Mouse (Mus musculus) brain, embryonic 14.5 days (tissue): ENCODE measurements at regions not wholly inside any gene's neighbourhood (a gene's known extent, or its start where the extent isn't known, plus 50 kb on each side); places are given as distances from the start of the nearest gene placed in this dataset.

Source experiments
- CTCF ChIP-seq: fragments of 200-500 bp; IDR thresholded peaks from 2 replicates; pipeline ENCODE4 v1.5.1; 2012; ENCODE audit warnings: inconsistent platforms, mild to moderate bottlenecking, moderate library complexity, borderline replicate concordance; ENCODE audit not compliant: insufficient read depth, insufficient read length; ENCODE audit errors: extremely low read depth
- POLR2A ChIP-seq: fragments of 200-500 bp; IDR thresholded peaks from 2 replicates; pipeline ENCODE4 v1.6.1; 2012; ENCODE audit warnings: mild to moderate bottlenecking, inconsistent platforms, borderline replicate concordance; ENCODE audit not compliant: poor library complexity, insufficient read depth, insufficient read length, severe bottlenecking; ENCODE audit errors: extremely low read depth

DNA sequence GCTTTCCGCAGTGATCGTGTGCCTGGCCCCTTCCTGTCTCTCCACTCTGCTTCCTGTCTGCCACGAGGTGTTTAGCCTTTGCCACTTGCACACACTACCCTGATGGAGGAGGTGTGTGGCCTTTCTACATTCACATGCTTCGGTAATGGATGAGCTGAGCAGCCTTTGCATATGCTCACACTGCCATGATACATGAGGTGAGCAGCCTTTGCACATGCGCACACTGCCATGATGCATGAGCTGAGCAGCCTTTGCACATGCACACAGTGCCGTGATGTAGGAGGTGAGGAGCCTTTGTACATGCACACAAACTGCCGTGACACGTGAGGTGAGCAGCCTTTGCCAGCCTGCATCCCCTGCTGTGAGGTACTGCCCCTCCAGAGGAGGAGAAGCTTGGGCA lies 58.3 kb downstream of the Erv3 start:
- TF ChIP-seq POLR2A: no peak
- no peak for TF ChIP-seq CTCF
